Mouse (Mus musculus): ENCODE results near the gene Rgs17. TPM values are rescaled to one million over a fixed set of nuclear protein-coding genes. Genes with fewer than 3 reads are reported as not detected.

Gene Rgs17
- polyA plus RNA-seq, 1 experiment from 2014 or later: 0.77 TPM

DNA sequence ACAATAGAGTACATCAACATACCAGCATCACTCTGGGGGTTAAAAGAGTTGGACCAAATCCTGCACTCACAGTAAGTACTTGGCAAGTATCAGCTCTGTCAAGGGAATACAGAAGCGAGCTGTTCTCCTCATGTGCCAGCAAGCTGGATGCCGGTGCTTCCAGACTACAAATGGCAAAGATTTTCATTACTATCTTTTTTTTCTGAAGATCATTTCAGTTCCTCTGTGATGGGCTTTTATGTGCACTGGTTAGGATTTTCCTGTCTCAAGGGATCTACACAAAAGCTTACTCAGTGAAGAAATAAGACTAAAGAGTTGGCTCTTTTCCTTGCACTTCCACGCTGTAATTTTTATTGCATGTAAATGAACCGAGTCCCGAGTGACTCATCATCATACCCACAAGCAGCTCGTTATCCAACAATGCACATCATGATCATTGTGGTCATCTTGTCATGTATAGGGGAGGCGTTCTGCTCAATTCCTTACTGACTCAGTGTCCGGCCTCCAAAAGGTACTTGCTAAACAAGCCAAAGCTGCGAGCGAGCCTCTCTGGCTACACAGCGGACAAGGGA lies 54.1 kb downstream of the Rgs17 start:
- no peaks in the 10 kb centered on the region for H3K36me3 ChIP-seq
- H3K9ac ChIP-seq: no peak overlapping the region
- H3K4me2 ChIP-seq: no peak overlapping the region
- no peak overlapping the region for H3K4me3 ChIP-seq
- no peaks in the 10 kb centered on the region for H3K27me3 ChIP-seq
- no peak overlapping the region for H3K27ac ChIP-seq
- H3K9me3 ChIP-seq (replicated peaks): no peaks in the 10 kb centered on the region
- 77% methylated on average over 11 of the region's 11 CpGs for WGBS
- ATAC-seq (replicated peaks; ENCODE audit: insufficient number of reproducible peaks, insufficient read depth, low FRiP score, low read depth): no peak
- no peaks in the 10 kb centered on the region for H3K4me1 ChIP-seq (replicated peaks)

DNA sequence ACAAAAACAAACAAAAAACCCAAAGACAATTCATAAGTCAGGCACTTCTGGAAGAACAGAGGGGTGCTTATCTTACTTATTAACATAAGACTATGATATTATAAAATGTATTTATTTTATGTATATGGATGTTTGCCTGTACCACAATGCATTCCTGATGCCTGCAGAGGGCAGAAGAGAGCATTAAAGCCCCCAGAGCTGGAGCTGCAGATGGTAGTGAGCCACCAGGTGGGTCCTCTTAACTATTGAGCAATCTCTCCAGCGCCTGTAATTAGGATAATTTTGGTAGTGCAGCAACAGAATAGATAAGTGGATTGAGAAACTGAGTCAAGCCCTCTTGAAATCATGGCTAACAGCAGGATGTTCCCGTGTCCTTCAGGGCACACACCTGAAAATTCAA lies 56.2 kb downstream of the Rgs17 start:
- no peaks in the 10 kb centered on the region for H3K27me3 ChIP-seq
- no peaks in the 10 kb centered on the region for H3K9me3 ChIP-seq (replicated peaks)
- H3K4me3 ChIP-seq: no peak overlapping the region
- no peak overlapping the region for H3K4me2 ChIP-seq
- no peak for ATAC-seq (replicated peaks; ENCODE audit: insufficient number of reproducible peaks, insufficient read depth, low FRiP score, low read depth)
- 55% methylated on average over 2 of the region's 2 CpGs for WGBS
- H3K36me3 ChIP-seq: no peaks in the 10 kb centered on the region
- H3K9ac ChIP-seq: no peak overlapping the region
- H3K4me1 ChIP-seq (replicated peaks): no peaks in the 10 kb centered on the region
- no peak overlapping the region for H3K27ac ChIP-seq

DNA sequence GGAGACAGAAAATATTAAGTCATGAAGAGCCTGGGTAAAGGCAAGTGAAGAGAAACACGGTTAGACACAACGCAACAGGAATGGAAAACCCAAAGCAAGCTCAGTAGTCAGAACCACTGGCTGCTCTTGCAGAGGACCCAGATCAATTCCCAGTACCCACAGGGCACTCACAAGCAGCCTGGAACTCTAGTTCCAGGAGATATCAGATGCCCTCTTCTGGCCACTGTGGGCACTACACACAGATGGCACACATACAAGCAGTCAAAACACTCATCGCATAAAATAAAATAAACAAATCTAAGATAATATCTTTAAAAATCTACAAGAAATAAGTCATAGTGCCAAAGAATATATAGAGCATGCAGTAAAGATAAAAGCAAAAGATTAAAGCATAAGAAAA lies 59.5 kb downstream of the Rgs17 start:
- no peaks in the 10 kb centered on the region for H3K9me3 ChIP-seq (replicated peaks)
- ATAC-seq (replicated peaks; ENCODE audit: insufficient number of reproducible peaks, insufficient read depth, low FRiP score, low read depth): no peak
- H3K27ac ChIP-seq: no peak overlapping the region
- no peaks in the 10 kb centered on the region for H3K36me3 ChIP-seq
- H3K4me3 ChIP-seq: no peak overlapping the region
- H3K4me2 ChIP-seq: no peak overlapping the region
- H3K4me1 ChIP-seq (replicated peaks): no peaks in the 10 kb centered on the region
- H3K9ac ChIP-seq: no peak overlapping the region
- WGBS: 95% methylated on average over 3 of the region's 3 CpGs
- H3K27me3 ChIP-seq: no peaks in the 10 kb centered on the region

DNA sequence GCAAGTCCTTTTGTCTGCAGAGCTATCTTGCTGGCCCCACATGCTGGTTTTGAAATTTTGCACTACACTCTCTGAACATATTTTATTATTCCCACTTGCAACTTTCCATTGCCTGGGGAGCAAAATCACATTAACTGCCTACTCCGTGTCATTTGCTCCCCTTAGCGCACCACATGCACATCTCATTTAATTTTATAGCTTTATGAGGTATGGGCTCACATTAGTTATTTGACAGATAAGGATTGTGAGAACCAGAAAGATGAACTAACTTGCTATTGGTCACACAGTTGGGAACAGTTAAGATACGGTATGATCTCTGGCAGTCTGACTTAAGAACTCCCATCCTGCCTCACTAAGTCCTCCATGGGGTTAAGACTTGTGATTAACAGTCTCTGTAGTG lies 61.4 kb downstream of the Rgs17 start:
- Histone ChIP-seq H3K9me3 (replicated peaks) (no peaks in the 10 kb centered on the region), H3K4me2 (no peak overlapping the region), H3K4me1 (replicated peaks) (no peaks in the 10 kb centered on the region), H3K27ac (no peak overlapping the region), H3K36me3 (no peaks in the 10 kb centered on the region), H3K27me3 (no peaks in the 10 kb centered on the region), H3K9ac (no peak overlapping the region), H3K4me3 (no peak overlapping the region)
- ATAC-seq (replicated peaks; ENCODE audit: insufficient number of reproducible peaks, insufficient read depth, low FRiP score, low read depth): no peak
- WGBS: 84% methylated on average over 3 of the region's 3 CpGs

DNA sequence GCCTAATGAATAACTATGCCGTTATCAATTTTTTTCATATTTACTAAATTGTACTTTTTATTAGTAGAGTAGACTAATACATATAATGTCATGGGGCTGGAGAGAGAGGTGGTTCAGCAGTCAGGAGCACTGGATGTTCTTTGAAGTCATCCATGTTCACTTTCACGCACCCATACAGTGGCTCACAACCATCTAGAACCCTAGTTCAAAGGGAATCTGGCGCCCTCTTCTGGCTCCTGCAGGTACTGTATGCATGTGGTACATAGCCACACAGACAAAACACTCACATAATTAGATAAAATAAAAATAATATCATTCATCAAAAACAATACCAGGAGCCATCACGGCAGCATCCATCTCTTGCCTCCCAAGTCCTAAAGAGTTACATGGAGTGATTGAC lies 62.5 kb downstream of the Rgs17 start:
- no peak for ATAC-seq (replicated peaks; ENCODE audit: insufficient number of reproducible peaks, insufficient read depth, low FRiP score, low read depth)
- 68% methylated on average over 4 of the region's 4 CpGs for WGBS

DNA sequence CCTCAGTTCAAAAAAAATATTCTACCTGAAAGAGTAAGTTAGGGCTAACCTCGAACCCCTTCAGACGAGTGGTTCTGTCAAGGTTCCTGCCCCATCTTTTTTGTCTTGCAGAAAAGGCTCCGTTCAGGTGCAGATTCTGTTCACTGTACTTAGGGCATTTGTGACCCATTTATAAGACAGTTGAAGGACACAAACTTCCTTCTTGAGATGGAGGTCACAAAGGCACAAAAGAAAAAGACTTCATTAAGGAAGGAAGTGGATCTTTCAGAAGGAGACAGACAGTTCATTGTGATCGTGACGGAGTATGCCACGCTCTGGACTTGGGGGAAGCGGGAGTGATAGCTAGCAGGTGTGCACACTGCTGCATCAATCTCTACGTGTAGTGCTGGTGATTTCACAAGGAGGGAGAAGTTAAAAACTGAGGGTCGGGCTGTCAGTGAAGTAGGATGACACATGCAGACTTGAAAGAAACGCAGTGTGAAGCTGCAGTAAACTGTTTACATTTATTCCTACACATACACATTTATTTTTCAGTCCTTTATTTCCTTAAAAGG lies 64.1 kb downstream of the Rgs17 start:
- H3K27me3 ChIP-seq: no peaks in the 10 kb centered on the region
- 52% methylated on average over 10 of the region's 10 CpGs for WGBS
- no peak overlapping the region for H3K4me2 ChIP-seq
- H3K9ac ChIP-seq: no peak overlapping the region
- no peak overlapping the region for H3K27ac ChIP-seq
- no peak for ATAC-seq (replicated peaks; ENCODE audit: insufficient number of reproducible peaks, insufficient read depth, low FRiP score, low read depth)
- H3K4me3 ChIP-seq: no peak overlapping the region
- no peaks in the 10 kb centered on the region for H3K4me1 ChIP-seq (replicated peaks)
- no peaks in the 10 kb centered on the region for H3K9me3 ChIP-seq (replicated peaks)
- no peaks in the 10 kb centered on the region for H3K36me3 ChIP-seq

More for the DNA sequence above, 62.5 kb downstream of the Rgs17 start:
- H3K4me2 ChIP-seq: no peak overlapping the region
- H3K4me1 ChIP-seq (replicated peaks): no peaks in the 10 kb centered on the region
- H3K36me3 ChIP-seq: no peaks in the 10 kb centered on the region
- no peaks in the 10 kb centered on the region for H3K27me3 ChIP-seq
- H3K27ac ChIP-seq: no peak overlapping the region
- H3K4me3 ChIP-seq: no peak overlapping the region
- no peak overlapping the region for H3K9ac ChIP-seq
- no peaks in the 10 kb centered on the region for H3K9me3 ChIP-seq (replicated peaks)

DNA sequence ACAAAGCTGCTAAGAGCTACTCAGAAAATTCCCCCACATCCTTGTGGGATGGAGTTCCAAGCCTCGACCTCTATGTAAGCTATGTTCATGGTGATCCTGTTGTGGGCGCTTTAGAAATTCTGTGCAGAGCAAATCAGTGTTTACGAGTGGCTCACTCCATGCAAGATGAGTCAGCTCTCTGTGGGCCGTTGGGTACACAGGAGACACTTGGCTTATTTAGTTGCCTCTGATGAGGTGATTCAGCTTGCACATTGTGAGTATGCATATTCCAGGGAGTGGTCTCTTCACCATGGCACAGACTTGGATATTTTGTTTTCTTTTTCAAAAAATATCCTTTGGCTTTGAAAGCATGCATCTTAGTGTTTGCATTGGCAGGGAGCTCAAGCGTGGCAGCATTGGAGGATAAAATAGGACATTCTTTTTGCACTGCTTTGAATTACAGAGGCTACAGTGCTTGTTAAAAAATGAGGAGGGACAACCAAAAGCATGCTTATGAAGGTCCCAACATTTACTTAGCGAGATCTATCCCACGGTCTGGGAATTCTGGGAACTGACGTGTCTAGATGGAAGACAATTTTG lies 68.8 kb downstream of the Rgs17 start:
- H3K36me3 ChIP-seq: no peaks in the 10 kb centered on the region
- no peak for ATAC-seq (replicated peaks; ENCODE audit: insufficient number of reproducible peaks, insufficient read depth, low FRiP score, low read depth)

DNA sequence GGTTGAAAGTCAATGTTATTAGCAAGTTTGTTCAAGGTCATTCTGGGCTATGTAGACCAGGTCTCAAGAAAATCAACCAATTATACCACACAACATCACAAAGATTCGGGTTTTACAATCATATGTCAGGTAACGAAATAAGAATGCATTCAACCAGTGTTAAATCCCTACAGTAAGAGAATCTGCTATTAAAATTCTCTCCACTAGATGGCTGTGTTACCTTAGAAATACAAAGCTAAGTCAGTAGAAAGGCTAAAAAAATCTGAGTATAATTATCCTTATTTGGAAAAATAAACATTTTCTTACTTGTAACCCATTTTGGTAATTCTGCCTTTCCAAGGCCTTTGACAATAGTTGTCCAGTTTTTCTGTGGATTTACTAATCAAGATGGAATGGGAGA lies 75.3 kb downstream of the Rgs17 start:
- no peaks in the 10 kb centered on the region for H3K4me1 ChIP-seq (replicated peaks)
- no peaks in the 10 kb centered on the region for H3K36me3 ChIP-seq
- H3K27ac ChIP-seq: no peak overlapping the region
- H3K4me2 ChIP-seq: no peak overlapping the region
- WGBS: 30% methylated on average over 2 of the region's 2 CpGs
- H3K9me3 ChIP-seq (replicated peaks): no peaks in the 10 kb centered on the region
- H3K27me3 ChIP-seq: no peaks in the 10 kb centered on the region
- ATAC-seq (replicated peaks; ENCODE audit: insufficient number of reproducible peaks, insufficient read depth, low FRiP score, low read depth): no peak
- H3K9ac ChIP-seq: no peak overlapping the region
- H3K4me3 ChIP-seq: no peak overlapping the region

More for the DNA sequence above, 68.8 kb downstream of the Rgs17 start:
- no peaks in the 10 kb centered on the region for H3K4me1 ChIP-seq (replicated peaks)
- H3K4me3 ChIP-seq: no peak overlapping the region
- H3K27me3 ChIP-seq: no peaks in the 10 kb centered on the region
- H3K27ac ChIP-seq: no peak overlapping the region
- no peak overlapping the region for H3K4me2 ChIP-seq
- no peak overlapping the region for H3K9ac ChIP-seq
- no peaks in the 10 kb centered on the region for H3K9me3 ChIP-seq (replicated peaks)
- WGBS: 83% methylated on average over 8 of the region's 8 CpGs

DNA sequence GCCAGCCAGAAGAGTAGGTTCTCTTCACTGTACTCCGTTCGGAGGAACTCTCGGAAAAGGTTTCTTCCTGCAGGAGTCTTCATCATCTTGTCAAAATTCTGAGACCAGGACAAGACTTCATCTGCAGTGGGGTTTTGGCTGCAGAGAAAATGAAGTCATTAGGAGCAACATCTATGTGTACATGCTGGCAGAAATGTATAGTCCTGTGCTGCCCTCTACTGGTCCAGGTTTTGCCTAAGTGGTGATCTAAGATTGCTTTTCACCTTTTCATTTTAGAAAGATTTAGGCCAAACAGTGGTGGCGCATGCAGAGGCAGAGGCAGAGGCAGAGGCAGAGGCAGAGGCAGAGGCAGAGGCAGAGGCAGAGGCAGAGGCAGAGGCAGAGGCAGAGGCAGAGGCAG lies 80.8 kb downstream of the Rgs17 start:
- Histone ChIP-seq H3K4me2 (no peak overlapping the region), H3K9me3 (replicated peaks) (no peaks in the 10 kb centered on the region), H3K27me3 (no peaks in the 10 kb centered on the region), H3K4me3 (no peak overlapping the region), H3K27ac (no peak overlapping the region), H3K36me3 (no peaks in the 10 kb centered on the region), H3K4me1 (replicated peaks) (no peaks in the 10 kb centered on the region), H3K9ac (no peak overlapping the region)
- WGBS: 70% methylated on average over 4 of the region's 4 CpGs
- ATAC-seq (replicated peaks; ENCODE audit: insufficient number of reproducible peaks, insufficient read depth, low FRiP score, low read depth): no peak

DNA sequence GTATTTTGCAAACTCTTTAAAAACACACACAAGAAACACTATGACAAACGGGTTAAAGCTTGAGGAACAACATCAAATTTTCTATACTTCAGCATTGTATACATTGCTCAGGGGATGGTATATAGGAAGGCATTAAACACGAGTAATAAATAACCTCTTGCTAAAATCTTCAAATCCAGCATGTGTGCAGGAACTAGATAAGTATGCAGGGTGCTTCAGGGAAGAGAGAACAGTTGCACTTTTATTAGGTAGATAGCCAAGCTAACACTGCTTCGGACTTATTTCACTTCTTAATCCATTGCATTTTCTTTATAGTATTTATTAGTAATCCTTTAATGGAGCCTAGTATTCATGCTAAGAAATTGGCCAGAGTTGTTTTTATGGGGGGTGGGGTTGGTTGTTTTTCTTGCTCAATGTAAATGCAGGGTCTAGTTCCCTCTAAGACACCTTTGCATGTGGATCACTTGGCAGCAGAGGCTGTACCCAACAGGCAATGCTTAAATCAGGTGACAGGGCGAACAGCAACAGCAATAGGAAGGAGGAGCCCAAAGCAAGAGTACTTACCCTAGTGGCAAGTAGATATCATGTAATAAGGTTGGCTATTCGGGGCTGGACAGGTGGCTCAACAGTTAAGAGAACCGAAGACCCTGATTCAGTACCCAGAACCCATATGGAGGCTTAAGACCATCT lies 95.7 kb downstream of the Rgs17 start:
- Histone ChIP-seq H3K27me3 (no peaks in the 10 kb centered on the region), H3K4me3 (no peak overlapping the region), H3K9ac (no peak overlapping the region), H3K4me1 (replicated peaks) (peaks cover 11% of the 10 kb centered on the region), H3K9me3 (replicated peaks) (no peaks in the 10 kb centered on the region), H3K4me2 (no peak overlapping the region), H3K27ac (no peak overlapping the region), H3K36me3 (no peaks in the 10 kb centered on the region)
- no peak for ATAC-seq (replicated peaks; ENCODE audit: insufficient number of reproducible peaks, insufficient read depth, low FRiP score, low read depth)
- WGBS: 68% methylated on average over 6 of the region's 6 CpGs

DNA sequence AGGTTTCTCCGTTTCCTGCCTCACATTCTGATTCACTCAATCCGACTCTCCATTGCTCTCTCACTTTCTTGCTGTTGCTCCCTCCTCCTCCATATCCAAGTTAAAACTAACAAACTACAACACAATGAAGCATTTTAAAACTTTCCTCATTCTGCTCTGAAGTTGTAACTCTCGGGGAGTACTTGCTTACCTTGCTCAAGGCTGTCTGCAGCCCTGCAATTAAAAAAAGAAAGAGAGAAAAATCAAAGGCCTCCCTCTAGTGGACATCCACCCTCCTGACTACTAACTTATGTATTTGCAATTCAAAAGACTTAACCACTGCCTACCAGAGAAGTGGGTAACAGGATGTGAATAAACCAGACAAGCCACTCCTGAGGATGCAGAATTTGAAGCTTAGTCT lies 97.4 kb downstream of the Rgs17 start:
- no peaks in the 10 kb centered on the region for H3K9me3 ChIP-seq (replicated peaks)
- peak overlapping the region; percentile 49 for H3K9ac ChIP-seq
- H3K4me2 ChIP-seq: peak overlapping the region; percentile 81
- H3K27ac ChIP-seq: peak overlapping the region; percentile 97
- H3K36me3 ChIP-seq: peaks cover 5% of the 10 kb centered on the region
- H3K27me3 ChIP-seq: no peaks in the 10 kb centered on the region
- peak overlapping the region; percentile 95 for H3K4me3 ChIP-seq
- peaks cover 12% of the 10 kb centered on the region for H3K4me1 ChIP-seq (replicated peaks)
- 2% methylated on average over 3 of the region's 3 CpGs for WGBS
- no peak for ATAC-seq (replicated peaks; ENCODE audit: insufficient number of reproducible peaks, insufficient read depth, low FRiP score, low read depth)

All from heart, embryonic 15.5 days (tissue).